Mouse (Mus musculus): ENCODE measurements around the gene Card10.
A peak's percentile ranks its signal among the peaks of the same experiment; 100 is the strongest.
"Not testable (repeated sequence)": the region's sequence is repeated elsewhere in the genome, so short reads cannot be mapped to it uniquely, and the experiment has no call there.

Card10 gene

GRCm38 (mm10) chr15:78802776-78803391 lies at the start of gene Card10:
Card10 (minus strand) TSS chr15:78803042.
- DNase-seq (ENCODE audit: low spot score) = peak; percentile 64

GRCm38 (mm10) chr15:78851505-78852153 lies 48.8 kb upstream of the Card10 start:
- peak; percentile 94 for DNase-seq (ENCODE audit: low spot score)

- no peak for DNase-seq (ENCODE audit: low spot score)
Measured at GRCm38 (mm10) chr15:78850944-78851343, 48.1 kb upstream of the Card10 start.

GRCm38 (mm10) chr15:78850059-78850824 lies 47.4 kb upstream of the Card10 start:
- no peak for DNase-seq (ENCODE audit: low spot score)

- DNase-seq (ENCODE audit: low spot score) = no peak
Measured at GRCm38 (mm10) chr15:78849485-78849884, 46.6 kb upstream of the Card10 start.

GRCm38 (mm10) chr15:78848467-78848866 lies 45.6 kb upstream of the Card10 start:
- peak; percentile 88 for DNase-seq (ENCODE audit: low spot score)

- not testable (repeated sequence) for DNase-seq (ENCODE audit: low spot score)
Measured at GRCm38 (mm10) chr15:78846805-78847204, 44.0 kb upstream of the Card10 start.

- DNase-seq (ENCODE audit: low spot score) = no peak
Measured at GRCm38 (mm10) chr15:78846352-78846751, 43.5 kb upstream of the Card10 start.

GRCm38 (mm10) chr15:78845867-78846266 lies 43.0 kb upstream of the Card10 start:
- DNase-seq (ENCODE audit: low spot score) = no peak

GRCm38 (mm10) chr15:78845321-78845720 lies 42.5 kb upstream of the Card10 start:
- no peak for DNase-seq (ENCODE audit: low spot score)

- DNase-seq (ENCODE audit: low spot score) = peak; percentile 42
Measured at GRCm38 (mm10) chr15:78844791-78845190, 41.9 kb upstream of the Card10 start.

GRCm38 (mm10) chr15:78843581-78844469 lies 41.0 kb upstream of the Card10 start:
- DNase-seq (ENCODE audit: low spot score) = peak; percentile 23

GRCm38 (mm10) chr15:78842371-78843163 lies 39.7 kb upstream of the Card10 start, which contains the start of gene Cdc42ep1:
Cdc42ep1 (plus strand) TSS chr15:78842624.
- peak; percentile 69 for DNase-seq (ENCODE audit: low spot score)

- DNase-seq (ENCODE audit: low spot score) = no peak
Measured at GRCm38 (mm10) chr15:78841161-78841790, 38.4 kb upstream of the Card10 start.

GRCm38 (mm10) chr15:78840751-78841150 lies 37.9 kb upstream of the Card10 start:
- DNase-seq (ENCODE audit: low spot score) = no peak

- no peak for DNase-seq (ENCODE audit: low spot score)
Measured at GRCm38 (mm10) chr15:78840241-78840640, 37.4 kb upstream of the Card10 start.

- peak; percentile 83 for DNase-seq (ENCODE audit: low spot score)
Measured at GRCm38 (mm10) chr15:78839744-78840143, 36.9 kb upstream of the Card10 start.

GRCm38 (mm10) chr15:78836086-78836621 lies 33.3 kb upstream of the Card10 start:
- no peak for DNase-seq (ENCODE audit: low spot score)

- peak; percentile 69 for DNase-seq (ENCODE audit: low spot score)
Measured at GRCm38 (mm10) chr15:78835200-78836085, 32.6 kb upstream of the Card10 start.

Measured in embryo, embryonic 10.5 days (tissue).